Mouse (Mus musculus): Measurements from ENCODE around the gene Serpinb6b. TPM values are rescaled to one million over a fixed set of nuclear protein-coding genes. Genes with fewer than 3 reads are reported as not detected.

Serpinb6b gene
- polyA plus RNA-seq, 1 experiment from 2014 or later: 4.6 TPM

GRCm38 (mm10) chr13:32993152-32993893, 28.3 kb downstream of the Serpinb6b start:
- 41% methylated on average over 10 of the region's 10 CpGs for WGBS
- Histone ChIP-seq H3K4me2 (ENCODE audit: low read length) (no peak overlapping the region), H3K27me3 (replicated peaks; ENCODE audit: control insufficient read depth, insufficient read depth, low read length) (no peaks in the 10 kb centered on the region), H3K9me3 (ENCODE audit: control insufficient read depth, low read length) (no peaks in the 10 kb centered on the region), H3K4me1 (replicated peaks; ENCODE audit: control insufficient read depth, insufficient read depth, low read length) (no peaks in the 10 kb centered on the region), H3K4me3 (ENCODE audit: low read depth, low read length) (no peak overlapping the region), H3K9ac (ENCODE audit: low read length) (no peak overlapping the region), H3K27ac (ENCODE audit: low read depth) (no peak overlapping the region), H3K36me3 (ENCODE audit: control insufficient read depth, insufficient read depth, low read length) (no peaks in the 10 kb centered on the region)
- peak; percentile 76 for ATAC-seq (replicated peaks; ENCODE audit: low FRiP score, low TSS enrichment, low read depth)
- DNase-seq (ENCODE audit: low spot score): peak; percentile 54

GRCm38 (mm10) chr13:32993894-32994242, 28.9 kb downstream of the Serpinb6b start:
- Histone ChIP-seq H3K27me3 (replicated peaks; ENCODE audit: control insufficient read depth, insufficient read depth, low read length) (no peaks in the 10 kb centered on the region), H3K9ac (ENCODE audit: low read length) (no peak overlapping the region), H3K27ac (ENCODE audit: low read depth) (no peak overlapping the region), H3K36me3 (ENCODE audit: control insufficient read depth, insufficient read depth, low read length) (no peaks in the 10 kb centered on the region), H3K4me2 (ENCODE audit: low read length) (no peak overlapping the region), H3K4me1 (replicated peaks; ENCODE audit: control insufficient read depth, insufficient read depth, low read length) (no peaks in the 10 kb centered on the region), H3K4me3 (ENCODE audit: low read depth, low read length) (no peak overlapping the region), H3K9me3 (ENCODE audit: control insufficient read depth, low read length) (no peaks in the 10 kb centered on the region)
- 84% methylated on average over 2 of the region's 2 CpGs for WGBS
- no peak for DNase-seq (ENCODE audit: low spot score)
- no peak for ATAC-seq (replicated peaks; ENCODE audit: low FRiP score, low TSS enrichment, low read depth)

DNA sequence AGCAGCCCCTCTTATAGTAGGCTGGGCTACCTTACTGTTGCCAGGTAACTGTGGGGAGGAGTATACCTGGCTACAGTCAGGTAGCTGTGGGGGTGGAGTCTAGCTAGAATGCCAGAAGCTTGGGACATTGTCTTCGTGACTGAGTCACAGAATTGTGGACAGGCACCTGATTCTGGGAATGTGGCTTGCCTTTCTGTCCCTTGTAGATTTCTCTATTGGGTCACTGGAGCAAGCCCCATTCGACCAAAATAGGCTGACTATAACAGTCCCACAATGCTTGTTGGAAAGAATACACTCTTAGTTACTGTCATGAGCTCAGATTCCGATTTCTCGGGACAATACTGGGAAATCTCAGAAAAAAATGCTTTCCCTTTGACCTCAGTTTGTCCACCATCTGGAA, 30.0 kb downstream of the Serpinb6b start:
- WGBS: 75% methylated on average over 4 of the region's 4 CpGs
- Histone ChIP-seq H3K4me2 (ENCODE audit: low read length) (no peak overlapping the region), H3K27ac (ENCODE audit: low read depth) (no peak overlapping the region), H3K36me3 (ENCODE audit: control insufficient read depth, insufficient read depth, low read length) (no peaks in the 10 kb centered on the region), H3K27me3 (replicated peaks; ENCODE audit: control insufficient read depth, insufficient read depth, low read length) (no peaks in the 10 kb centered on the region), H3K4me1 (replicated peaks; ENCODE audit: control insufficient read depth, insufficient read depth, low read length) (no peaks in the 10 kb centered on the region), H3K9ac (ENCODE audit: low read length) (no peak overlapping the region), H3K9me3 (ENCODE audit: control insufficient read depth, low read length) (no peaks in the 10 kb centered on the region), H3K4me3 (ENCODE audit: low read depth, low read length) (no peak overlapping the region)
- DNase-seq (ENCODE audit: low spot score) (no peak), ATAC-seq (replicated peaks; ENCODE audit: low FRiP score, low TSS enrichment, low read depth) (no peak)

DNA sequence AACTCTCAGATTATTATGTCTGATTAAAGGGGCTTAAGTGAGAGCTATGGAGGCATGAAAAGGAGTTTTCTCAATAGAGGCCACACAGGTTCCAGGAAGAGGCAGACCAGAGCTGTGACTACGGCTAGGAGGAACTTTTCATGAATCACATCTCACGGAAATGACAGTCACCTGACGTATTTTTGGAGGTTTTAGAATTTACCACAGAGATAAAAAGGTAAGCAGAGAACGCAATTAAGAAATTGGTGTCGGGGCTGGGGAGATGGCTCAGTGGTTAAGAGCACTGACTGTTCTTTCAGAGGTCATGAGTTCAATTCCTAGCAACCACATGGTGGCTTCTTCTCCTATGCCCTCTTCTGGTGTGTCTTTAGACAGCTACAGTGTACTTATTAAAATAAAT, 36.3 kb downstream of the Serpinb6b start:
- DNase-seq (ENCODE audit: low spot score) (no peak), ATAC-seq (replicated peaks; ENCODE audit: low FRiP score, low TSS enrichment, low read depth) (no peak)
- WGBS: 92% methylated on average over 5 of the region's 5 CpGs
- Histone ChIP-seq H3K9me3 (ENCODE audit: control insufficient read depth, low read length) (no peaks in the 10 kb centered on the region), H3K9ac (ENCODE audit: low read length) (no peak overlapping the region), H3K4me3 (ENCODE audit: low read depth, low read length) (no peak overlapping the region), H3K36me3 (ENCODE audit: control insufficient read depth, insufficient read depth, low read length) (no peaks in the 10 kb centered on the region), H3K27ac (ENCODE audit: low read depth) (no peak overlapping the region), H3K4me1 (replicated peaks; ENCODE audit: control insufficient read depth, insufficient read depth, low read length) (no peaks in the 10 kb centered on the region), H3K27me3 (replicated peaks; ENCODE audit: control insufficient read depth, insufficient read depth, low read length) (no peaks in the 10 kb centered on the region), H3K4me2 (ENCODE audit: low read length) (no peak overlapping the region)

- no peaks in the 10 kb centered on the region for H3K27me3 ChIP-seq (replicated peaks; ENCODE audit: control insufficient read depth, insufficient read depth, low read length)
- H3K4me3 ChIP-seq (ENCODE audit: low read depth, low read length): peak within 1 kb of the TSS; percentile 35
- H3K9ac ChIP-seq (ENCODE audit: low read length): peak within 1 kb of the TSS; percentile 45
- no peaks in the 10 kb centered on the region for H3K4me1 ChIP-seq (replicated peaks; ENCODE audit: control insufficient read depth, insufficient read depth, low read length)
- H3K4me2 ChIP-seq (ENCODE audit: low read length): peak within 1 kb of the TSS; percentile 62
- ATAC-seq (replicated peaks; ENCODE audit: low FRiP score, low TSS enrichment, low read depth): no peak
- no peaks in the 10 kb centered on the region for H3K9me3 ChIP-seq (ENCODE audit: control insufficient read depth, low read length)
- H3K27ac ChIP-seq (ENCODE audit: low read depth): peak within 1 kb of the TSS; percentile 88
- no peak for DNase-seq (ENCODE audit: low spot score)
- H3K36me3 ChIP-seq (ENCODE audit: control insufficient read depth, insufficient read depth, low read length): no peaks in the 10 kb centered on the region
- WGBS: 96% methylated on average over 3 of the region's 3 CpGs
Measured at GRCm38 (mm10) chr13:33002950-33003349, 37.9 kb downstream of the Serpinb6b start, which contains the start of gene Serpinb9. Serpinb9 (plus strand) TSS chr13:33003250.

DNA sequence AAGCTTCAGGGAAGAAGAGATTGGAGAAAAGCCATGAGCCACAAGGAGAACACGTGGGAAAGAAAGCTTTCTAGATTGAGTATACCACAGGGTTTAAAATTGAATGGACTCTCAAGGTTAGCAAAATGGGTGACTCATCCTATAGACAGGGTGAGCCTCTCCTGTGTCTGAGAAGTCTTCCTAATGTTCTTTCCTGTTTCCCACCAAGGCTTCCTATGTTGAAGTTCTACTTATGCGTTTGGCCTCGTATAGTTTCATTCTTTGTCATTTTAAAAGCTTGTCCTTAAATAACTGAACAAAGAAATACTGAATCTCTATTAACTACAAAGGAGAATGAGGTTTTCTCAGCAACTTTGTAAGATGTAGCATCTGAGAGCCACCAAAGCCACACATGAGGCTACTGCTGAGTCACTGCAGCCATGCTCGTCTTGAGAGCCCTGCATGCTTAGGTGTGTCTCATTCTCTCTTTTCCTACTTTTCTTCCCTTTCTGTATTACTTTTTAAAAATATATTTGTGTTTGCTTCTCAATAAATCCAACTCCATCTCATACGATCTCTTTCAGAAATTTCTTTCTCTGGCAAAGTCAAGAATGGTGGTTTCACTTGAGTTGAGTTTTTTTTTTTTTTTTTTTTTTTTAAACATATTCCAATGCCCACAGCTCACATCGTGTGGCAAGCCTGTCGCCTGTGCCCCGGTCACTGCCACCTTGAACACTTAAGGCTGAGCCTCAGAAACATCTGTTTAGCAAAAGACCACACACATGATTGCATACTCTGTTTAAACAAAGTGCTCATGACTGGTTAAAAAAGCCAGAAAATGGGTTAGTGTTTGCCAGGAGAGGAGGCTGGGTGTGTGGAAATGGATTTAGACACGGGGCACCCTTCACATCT, 38.8 kb downstream of the Serpinb6b start:
- Histone ChIP-seq H3K27me3 (replicated peaks; ENCODE audit: control insufficient read depth, insufficient read depth, low read length) (no peaks in the 10 kb centered on the region), H3K4me3 (ENCODE audit: low read depth, low read length) (peak overlapping the region; percentile 35), H3K4me2 (ENCODE audit: low read length) (peak overlapping the region; percentile 62), H3K36me3 (ENCODE audit: control insufficient read depth, insufficient read depth, low read length) (0 out of 2 replicates have a peak, but pooled peaks cover under 1% of the 10 kb centered on the region), H3K4me1 (replicated peaks; ENCODE audit: control insufficient read depth, insufficient read depth, low read length) (no peaks in the 10 kb centered on the region), H3K27ac (ENCODE audit: low read depth) (peak overlapping the region; percentile 88), H3K9ac (ENCODE audit: low read length) (peak overlapping the region; percentile 45), H3K9me3 (ENCODE audit: control insufficient read depth, low read length) (no peaks in the 10 kb centered on the region)
- peak; percentile 47 for ATAC-seq (replicated peaks; ENCODE audit: low FRiP score, low TSS enrichment, low read depth)
- DNase-seq (ENCODE audit: low spot score): no peak
- 54% methylated on average over 9 of the region's 9 CpGs for WGBS

- H3K27ac ChIP-seq (ENCODE audit: low read depth): peak overlapping the region; percentile 88
- no peaks in the 10 kb centered on the region for H3K9me3 ChIP-seq (ENCODE audit: control insufficient read depth, low read length)
- 11% methylated on average over 12 of the region's 12 CpGs for WGBS
- H3K4me3 ChIP-seq (ENCODE audit: low read depth, low read length): peak overlapping the region; percentile 35
- DNase-seq (ENCODE audit: low spot score) (peak; percentile 92), ATAC-seq (replicated peaks; ENCODE audit: low FRiP score, low TSS enrichment, low read depth) (peak; percentile 90)
- H3K27me3 ChIP-seq (replicated peaks; ENCODE audit: control insufficient read depth, insufficient read depth, low read length): no peaks in the 10 kb centered on the region
- H3K4me1 ChIP-seq (replicated peaks; ENCODE audit: control insufficient read depth, insufficient read depth, low read length): no peaks in the 10 kb centered on the region
- H3K36me3 ChIP-seq (ENCODE audit: control insufficient read depth, insufficient read depth, low read length): 0 out of 2 replicates have a peak, but pooled peaks cover 3% of the 10 kb centered on the region
- peak overlapping the region; percentile 62 for H3K4me2 ChIP-seq (ENCODE audit: low read length)
- H3K9ac ChIP-seq (ENCODE audit: low read length): peak overlapping the region; percentile 45
Measured at GRCm38 (mm10) chr13:33004414-33005105, 39.6 kb downstream of the Serpinb6b start.

DNA sequence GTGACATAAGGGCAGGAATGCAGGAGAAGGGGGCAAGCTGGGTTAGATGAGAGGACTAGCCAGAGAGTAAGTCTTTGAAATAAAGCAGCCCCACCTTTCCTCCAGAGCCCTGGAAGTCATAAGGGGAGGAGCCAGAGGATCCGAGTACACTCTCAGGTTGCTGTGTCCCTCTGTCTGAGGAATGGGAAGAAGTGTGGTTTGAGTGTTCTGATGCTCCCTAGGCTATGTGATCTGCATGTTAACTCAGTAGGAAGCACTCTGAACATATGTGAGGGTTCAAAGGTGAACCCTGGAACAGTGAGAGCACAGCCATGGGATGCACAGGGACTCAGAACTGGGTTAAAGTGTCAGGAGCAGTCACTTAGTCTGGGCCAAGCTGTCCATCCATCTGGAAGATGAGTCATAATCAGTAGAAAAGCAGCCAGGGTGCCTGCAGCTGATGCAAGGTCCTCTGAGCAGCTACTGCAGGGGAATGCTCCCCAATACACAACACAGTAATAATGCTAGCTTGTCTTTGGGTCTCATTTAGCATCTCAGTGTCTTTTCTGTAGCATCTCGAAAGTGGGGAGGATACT, 40.6 kb downstream of the Serpinb6b start:
- Histone ChIP-seq H3K27me3 (replicated peaks; ENCODE audit: control insufficient read depth, insufficient read depth, low read length) (no peaks in the 10 kb centered on the region), H3K9me3 (ENCODE audit: control insufficient read depth, low read length) (no peaks in the 10 kb centered on the region), H3K27ac (ENCODE audit: low read depth) (no peak overlapping the region), H3K4me1 (replicated peaks; ENCODE audit: control insufficient read depth, insufficient read depth, low read length) (no peaks in the 10 kb centered on the region), H3K4me3 (ENCODE audit: low read depth, low read length) (no peak overlapping the region), H3K4me2 (ENCODE audit: low read length) (peak overlapping the region; percentile 62; the same call in 1 of the 2 replicates), H3K9ac (ENCODE audit: low read length) (no peak overlapping the region), H3K36me3 (ENCODE audit: control insufficient read depth, insufficient read depth, low read length) (0 out of 2 replicates have a peak, but pooled peaks cover 3% of the 10 kb centered on the region)
- DNase-seq (ENCODE audit: low spot score): no peak
- peak; percentile 38; the same call in 1 of the 2 replicates for ATAC-seq (replicated peaks; ENCODE audit: low FRiP score, low TSS enrichment, low read depth)
- whole genome bisulfite sequencing: 53% methylated on average over 2 of the region's 2 CpGs
